Mouse (Mus musculus) kidney, embryonic 16.5 days (tissue): ENCODE results near the gene Slc1a2. TPM values are rescaled to one million over a fixed set of nuclear protein-coding genes. Genes with fewer than 3 reads are reported as not detected.

Source experiments
- ATAC-seq: fragments of 200-750 bp; cut with Nextera tagmentation; 2 replicates; pipeline ENCODE4 v1.8.0; 2017; ENCODE audit warnings: moderate TSS enrichment; ENCODE audit not compliant: low FRiP score, low TSS enrichment
- H3K27ac ChIP-seq: fragments of 300-500 bp; sonication (generic); 2 replicates; pipeline ENCODE4 v1.5.1; 2014; ENCODE audit warnings: low read length
- H3K27me3 ChIP-seq: fragments of 300-500 bp; sonication (generic); 2 replicates; pipeline ENCODE4 v1.6.1; 2014; ENCODE audit warnings: low read length, control low read depth, mixed read lengths; ENCODE audit not compliant: insufficient read depth
- H3K36me3 ChIP-seq: fragments of 300-500 bp; sonication (generic); 2 replicates; pipeline ENCODE4 v1.6.1; 2014; ENCODE audit warnings: low read length, control low read depth, mixed read lengths; ENCODE audit not compliant: insufficient read depth
- H3K4me1 ChIP-seq: fragments of 300-500 bp; sonication (generic); 2 replicates; pipeline ENCODE4 v1.6.1; 2014; ENCODE audit warnings: low read length, control low read depth, mixed read lengths; ENCODE audit not compliant: insufficient read depth
- H3K4me2 ChIP-seq: fragments of 300-500 bp; sonication (generic); replicated peaks from 2 replicates; pipeline ENCODE4 v1.6.1; 2014; ENCODE audit warnings: low read depth, low read length
- H3K4me3 ChIP-seq: fragments of 300-500 bp; sonication (generic); 2 replicates; pipeline ENCODE4 v1.5.1; 2014; ENCODE audit warnings: mild to moderate bottlenecking, low read length
- H3K9ac ChIP-seq: fragments of 300-500 bp; sonication (generic); replicated peaks from 2 replicates; pipeline ENCODE4 v1.6.1; 2014; ENCODE audit warnings: low read length
- H3K9me3 ChIP-seq: fragments of 300-500 bp; sonication (generic); 2 replicates; pipeline ENCODE4 v1.6.1; 2016; ENCODE audit warnings: low read length, control low read depth
- WGBS: fragments of 180-500 bp; shearing (Covaris S2); extraction: QIAGEN DNeasy Blood & Tissue Kit; methylation state at CpG from one replicate; pipeline ENCODE4 v1.1.7; 2014; 5-methylcytosine and 5-hydroxymethylcytosine counted together
- polyA plus RNA-seq: library from polyadenylated mRNA; unstranded; fragments of >200 nt; fragmentation: Nextera tagmentation; extraction: Ambion mirVana; gene quantifications from 2 replicates; pipeline ENCODE4 v1.2.1, GENCODE M21; 2015

Slc1a2 gene
- polyA plus RNA-seq, 1 experiment from 2014 or later: 0.12 TPM

DNA sequence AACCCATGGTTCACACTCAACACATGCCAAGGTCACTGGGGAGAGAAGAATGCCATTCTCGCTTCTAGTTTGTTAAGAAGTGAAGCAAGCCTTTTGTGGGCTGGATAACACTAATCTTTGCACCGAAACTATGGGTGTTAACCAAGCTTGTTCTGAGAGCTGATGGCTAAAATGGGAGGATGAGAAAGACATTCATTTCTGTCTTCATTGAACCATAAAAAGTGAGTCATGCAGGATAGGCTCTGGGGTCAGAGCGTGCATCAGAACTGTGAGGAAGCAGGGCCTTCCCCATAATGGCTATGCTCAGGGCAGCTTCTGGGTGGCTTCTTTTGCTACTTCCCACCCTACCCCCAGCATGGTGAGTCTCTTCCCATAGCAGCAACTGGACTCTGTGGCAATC is 42.9 kb downstream of the Slc1a2 start:
- H3K36me3 ChIP-seq: no peaks in the 10 kb centered on the region
- WGBS: 87% methylated on average over 3 of the region's 3 CpGs
- H3K4me3 ChIP-seq: no peak overlapping the region
- no peak overlapping the region for H3K4me2 ChIP-seq
- H3K9me3 ChIP-seq: no peaks in the 10 kb centered on the region
- H3K27me3 ChIP-seq: no peaks in the 10 kb centered on the region
- H3K9ac ChIP-seq: no peak overlapping the region
- ATAC-seq: no peak
- H3K27ac ChIP-seq: no peak overlapping the region
- H3K4me1 ChIP-seq: no peaks in the 10 kb centered on the region

DNA sequence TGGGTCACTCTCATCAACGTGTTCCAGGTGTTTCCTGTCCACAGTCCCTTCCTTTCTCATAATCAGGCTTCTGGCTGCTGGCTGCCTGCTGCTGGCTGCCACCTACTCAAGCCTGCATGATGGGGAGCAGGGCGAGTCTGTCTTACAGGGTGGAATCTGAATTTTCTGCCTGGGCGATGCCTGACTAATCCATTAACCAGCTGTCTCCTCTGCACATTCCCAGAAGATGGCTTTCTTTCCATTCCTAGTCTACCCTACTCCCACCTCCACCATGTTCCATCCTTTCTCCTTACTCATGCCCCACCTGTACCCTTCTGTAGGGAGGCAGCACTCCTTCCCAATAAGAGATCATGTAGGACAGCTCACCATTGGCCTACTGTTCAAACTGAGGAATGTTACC is 45.1 kb downstream of the Slc1a2 start:
- Histone ChIP-seq H3K4me2 (no peak overlapping the region), H3K36me3 (no peaks in the 10 kb centered on the region), H3K9me3 (no peaks in the 10 kb centered on the region), H3K9ac (no peak overlapping the region), H3K27me3 (no peaks in the 10 kb centered on the region), H3K27ac (no peak overlapping the region), H3K4me3 (no peak overlapping the region), H3K4me1 (no peaks in the 10 kb centered on the region)
- ATAC-seq: no peak
- WGBS: 50% methylated on average over 3 of the region's 3 CpGs

GRCm38 (mm10) chr2:102704781-102705180 is 46.3 kb downstream of the Slc1a2 start:
- 79% methylated on average over 1 of the region's 1 CpGs for WGBS
- H3K4me1 ChIP-seq: no peaks in the 10 kb centered on the region
- no peak overlapping the region for H3K27ac ChIP-seq

DNA sequence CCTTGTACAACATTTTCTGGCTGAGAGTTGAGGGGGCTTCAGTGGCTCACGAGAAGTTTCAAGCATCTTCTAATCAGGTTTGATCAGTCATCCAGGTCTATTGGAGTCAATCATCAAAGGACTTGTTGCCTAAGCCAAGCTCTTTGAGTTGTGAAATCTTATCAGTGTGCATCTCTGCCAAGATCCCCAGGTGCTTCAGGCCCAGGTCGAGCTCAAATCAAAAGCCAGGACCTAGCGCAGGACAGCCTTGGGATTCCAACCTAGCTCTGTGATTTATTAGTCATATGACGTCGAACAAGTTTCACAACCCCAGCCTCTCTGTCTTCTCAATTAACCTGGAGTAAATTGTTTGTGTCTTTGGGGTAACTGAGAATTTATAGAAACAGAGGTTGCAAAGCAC is 53.1 kb downstream of the Slc1a2 start:
- no peak overlapping the region for H3K27ac ChIP-seq
- WGBS: 55% methylated on average over 5 of the region's 5 CpGs
- no peak for ATAC-seq
- no peak overlapping the region for H3K4me2 ChIP-seq
- no peaks in the 10 kb centered on the region for H3K36me3 ChIP-seq
- H3K4me3 ChIP-seq: no peak overlapping the region
- H3K9ac ChIP-seq: no peak overlapping the region
- no peaks in the 10 kb centered on the region for H3K9me3 ChIP-seq
- no peaks in the 10 kb centered on the region for H3K4me1 ChIP-seq
- H3K27me3 ChIP-seq: no peaks in the 10 kb centered on the region

More at GRCm38 (mm10) chr2:102704781-102705180, 46.3 kb downstream of the Slc1a2 start:
- Histone ChIP-seq H3K36me3 (no peaks in the 10 kb centered on the region), H3K9ac (no peak overlapping the region), H3K4me3 (no peak overlapping the region), H3K4me2 (no peak overlapping the region), H3K27me3 (no peaks in the 10 kb centered on the region), H3K9me3 (no peaks in the 10 kb centered on the region)
- no peak for ATAC-seq

DNA sequence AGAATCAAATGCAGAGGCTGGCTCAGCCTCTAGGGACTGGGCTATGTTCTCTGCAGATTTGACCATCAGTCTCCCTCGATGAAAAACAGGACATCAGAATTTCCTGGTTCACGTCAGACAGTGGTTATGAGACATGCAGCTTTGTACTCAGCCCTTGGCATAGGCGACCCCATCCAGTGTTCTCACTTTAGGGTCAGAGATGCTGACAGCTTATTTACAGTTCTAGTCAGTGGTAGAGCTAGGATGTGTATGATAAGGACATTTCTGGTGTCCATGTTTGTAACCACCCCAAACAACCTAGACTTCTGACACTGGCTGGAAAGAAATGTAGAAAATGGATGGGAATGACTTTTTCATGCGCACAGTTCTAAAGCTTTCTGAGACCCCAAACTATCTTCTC is 53.6 kb downstream of the Slc1a2 start:
- H3K4me3 ChIP-seq: no peak overlapping the region
- no peak overlapping the region for H3K27ac ChIP-seq
- no peak for ATAC-seq
- H3K4me2 ChIP-seq: no peak overlapping the region
- 73% methylated on average over 4 of the region's 4 CpGs for WGBS
- no peak overlapping the region for H3K9ac ChIP-seq
- no peaks in the 10 kb centered on the region for H3K9me3 ChIP-seq
- no peaks in the 10 kb centered on the region for H3K27me3 ChIP-seq
- no peaks in the 10 kb centered on the region for H3K4me1 ChIP-seq
- no peaks in the 10 kb centered on the region for H3K36me3 ChIP-seq

GRCm38 (mm10) chr2:102712678-102713628 is 54.5 kb downstream of the Slc1a2 start:
- Histone ChIP-seq H3K4me3 (no peak overlapping the region), H3K9ac (no peak overlapping the region), H3K27me3 (no peaks in the 10 kb centered on the region), H3K36me3 (no peaks in the 10 kb centered on the region), H3K4me2 (no peak overlapping the region), H3K27ac (no peak overlapping the region), H3K9me3 (no peaks in the 10 kb centered on the region), H3K4me1 (no peaks in the 10 kb centered on the region)
- ATAC-seq: no peak
- 72% methylated on average over 7 of the region's 7 CpGs for WGBS

DNA sequence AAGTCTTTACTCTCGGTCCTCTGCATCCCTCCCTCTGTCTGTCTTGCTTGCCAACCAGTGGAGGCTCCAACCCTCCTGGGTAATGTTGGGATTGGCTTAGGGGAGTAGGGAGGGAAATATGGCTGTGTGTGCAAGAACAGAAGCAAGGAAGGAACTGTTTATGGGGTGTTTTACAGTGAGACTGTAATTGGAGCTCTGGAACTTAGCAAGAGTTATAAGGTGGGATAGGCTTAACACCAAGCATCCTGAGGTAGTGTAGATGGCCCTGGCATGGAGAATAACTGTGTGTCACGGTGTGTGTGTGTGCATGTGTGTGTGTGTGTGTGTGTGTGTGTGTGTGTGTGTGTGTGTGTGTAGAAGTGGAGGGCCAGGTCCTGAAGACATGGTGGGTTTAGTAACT is 55.9 kb downstream of the Slc1a2 start:
- Histone ChIP-seq H3K9me3 (no peaks in the 10 kb centered on the region), H3K4me2 (no peak overlapping the region), H3K4me3 (no peak overlapping the region), H3K9ac (no peak overlapping the region), H3K36me3 (no peaks in the 10 kb centered on the region), H3K27me3 (no peaks in the 10 kb centered on the region), H3K4me1 (no peaks in the 10 kb centered on the region), H3K27ac (no peak overlapping the region)
- ATAC-seq: no peak
- 51% methylated on average over 2 of the region's 2 CpGs for WGBS

DNA sequence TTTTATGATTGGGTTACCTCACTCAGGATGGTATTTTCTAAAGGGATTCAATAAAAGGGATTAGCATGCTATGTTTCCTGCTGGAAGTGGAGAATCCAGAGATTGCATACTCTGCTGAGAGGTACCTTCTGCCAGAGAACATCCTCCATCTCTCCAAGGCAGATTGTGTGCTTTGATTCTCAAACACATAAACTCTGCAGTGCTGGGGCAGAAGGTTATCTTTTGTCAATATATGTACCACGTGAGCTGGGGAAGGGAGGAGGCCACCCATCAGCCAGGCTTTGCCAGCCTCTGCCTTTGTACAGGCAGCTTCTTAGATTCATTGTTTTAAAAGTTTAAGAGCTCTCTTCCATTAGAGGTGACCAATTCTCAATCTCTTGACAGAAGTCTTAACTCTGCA is 57.3 kb downstream of the Slc1a2 start:
- WGBS: 23% methylated on average over 1 of the region's 1 CpGs
- no peak overlapping the region for H3K4me2 ChIP-seq
- H3K27ac ChIP-seq: no peak overlapping the region
- H3K27me3 ChIP-seq: no peaks in the 10 kb centered on the region
- ATAC-seq: no peak
- no peaks in the 10 kb centered on the region for H3K9me3 ChIP-seq
- no peak overlapping the region for H3K4me3 ChIP-seq
- no peaks in the 10 kb centered on the region for H3K4me1 ChIP-seq
- H3K9ac ChIP-seq: no peak overlapping the region
- H3K36me3 ChIP-seq: no peaks in the 10 kb centered on the region

- Histone ChIP-seq H3K27ac (no peak overlapping the region), H3K4me3 (no peak overlapping the region), H3K4me1 (no peaks in the 10 kb centered on the region), H3K9me3 (no peaks in the 10 kb centered on the region), H3K27me3 (no peaks in the 10 kb centered on the region), H3K4me2 (no peak overlapping the region), H3K36me3 (no peaks in the 10 kb centered on the region), H3K9ac (no peak overlapping the region)
- 79% methylated on average over 2 of the region's 2 CpGs for WGBS
- no peak for ATAC-seq
These were observed 63.4 kb downstream of the Slc1a2 start for GRCm38 (mm10) chr2:102721859-102722258.

DNA sequence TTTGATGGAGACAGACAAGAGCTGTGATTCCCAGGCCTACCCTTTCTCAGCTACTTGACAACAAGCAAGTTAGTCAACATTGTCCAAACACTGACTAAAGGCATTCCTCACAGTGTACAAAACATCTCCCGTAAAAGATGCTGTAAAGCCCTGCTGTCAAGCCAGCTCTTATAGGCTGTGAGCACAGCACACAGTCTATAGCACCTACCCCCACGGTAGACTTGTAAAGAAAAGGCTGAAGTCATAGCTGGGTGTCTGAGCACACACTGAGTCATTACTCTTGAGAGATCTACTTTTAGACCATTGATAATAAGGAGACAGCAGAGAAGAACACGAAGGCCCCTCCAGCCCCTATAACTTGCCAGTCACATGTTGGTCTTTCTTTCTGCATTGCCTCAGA is 66.6 kb downstream of the Slc1a2 start:
- Histone ChIP-seq H3K27ac (no peak overlapping the region), H3K36me3 (no peaks in the 10 kb centered on the region), H3K9ac (no peak overlapping the region), H3K4me2 (no peak overlapping the region), H3K4me3 (no peak overlapping the region), H3K27me3 (no peaks in the 10 kb centered on the region), H3K9me3 (no peaks in the 10 kb centered on the region), H3K4me1 (no peaks in the 10 kb centered on the region)
- ATAC-seq: no peak
- WGBS: 70% methylated on average over 3 of the region's 3 CpGs
